Mouse (Mus musculus) central nervous system, embryonic 14 days (tissue): Measurements from ENCODE around the gene 9430007A20Rik. TPM values are rescaled to one million over a fixed set of nuclear protein-coding genes. Genes with fewer than 3 reads are reported as not detected.

ENCODE experiments used
- polyA plus RNA-seq: library from polyadenylated mRNA; depleted of rRNA; stranded (reverse); fragments of >200 nt; gene quantifications from 2 replicates; pipeline ENCODE4 v1.2.3, GENCODE M21; 2012; rRNA removed

The 9430007A20Rik gene
- polyA plus RNA-seq = not detected in 2 replicates

GRCm38 (mm10) chr4:144519522-144519921, at the start of gene 9430007A20Rik:
TSS of gene 9430007A20Rik (plus strand) at chr4:144519822.

DNA sequence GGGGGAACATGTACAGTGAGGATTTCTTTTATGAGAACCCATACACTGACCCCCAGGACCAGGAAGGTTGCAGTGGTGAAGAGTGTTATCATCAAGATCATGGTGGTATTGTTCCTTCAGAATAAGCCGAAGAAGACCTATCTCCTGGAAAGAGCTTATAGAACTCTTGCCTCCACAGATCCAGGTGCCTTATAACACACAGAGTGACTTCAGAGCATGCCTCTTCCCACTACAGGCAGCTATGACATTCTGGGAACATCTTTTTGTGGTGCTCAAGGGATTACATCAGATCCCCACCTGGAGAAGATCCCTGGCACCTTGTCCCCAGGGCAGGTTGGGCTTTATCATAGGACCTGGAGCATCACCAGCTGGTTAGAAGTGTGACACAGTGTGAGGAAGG, 45.4 kb downstream of the 9430007A20Rik start, which contains the start of gene Gm13124:
Gene Gm13124 (minus strand): TSS at position 101 of the 400 bp plus-strand sequence.

Other genes with a start within 250 kb of the 9430007A20Rik start
- not detected in 2 replicates for gene Pramel5, start 239.3 kb upstream of the 9430007A20Rik start, polyA plus RNA-seq
- gene Gm13128, start 189.6 kb upstream of the 9430007A20Rik start, polyA plus RNA-seq = not detected in 2 replicates
- gene Gm13119, start 161.9 kb upstream of the 9430007A20Rik start, polyA plus RNA-seq = not detected in 2 replicates
- gene Pramef20, start 141.9 kb upstream of the 9430007A20Rik start, polyA plus RNA-seq = not detected in 2 replicates
- gene Pramef12, start 111.4 kb upstream of the 9430007A20Rik start, polyA plus RNA-seq = 0.19 TPM in 1 of 2 replicates, not detected in the other
- 0.08 and 0.09 TPM in 2 replicates for gene 1700012P22Rik, start 81.0 kb upstream of the 9430007A20Rik start, polyA plus RNA-seq
- not detected in 2 replicates for gene Gm9944, start 66.5 kb upstream of the 9430007A20Rik start, polyA plus RNA-seq
- gene Aadacl3, start 56.1 kb upstream of the 9430007A20Rik start, polyA plus RNA-seq = not detected in 2 replicates
- not detected in 2 replicates for gene Gm13124, start 45.3 kb downstream of the 9430007A20Rik start, polyA plus RNA-seq
- gene Aadacl4, start 93.9 kb downstream of the 9430007A20Rik start, polyA plus RNA-seq = not detected in 2 replicates
- not detected in 2 replicates for gene Gm436, start 166.5 kb downstream of the 9430007A20Rik start, polyA plus RNA-seq
- not detected in 2 replicates for gene Gm13178, start 201.6 kb downstream of the 9430007A20Rik start, polyA plus RNA-seq